Mouse (Mus musculus) brain, embryonic 14.5 days (tissue): ENCODE results near the gene Pear1. TPM values are rescaled to one million over a fixed set of nuclear protein-coding genes. Genes with fewer than 3 reads are reported as not detected.

Experiments
- DNase-seq: peaks from one replicate; pipeline ENCODE4 v3.0.0-alpha.2; 2011; ENCODE audit warnings: low read depth
- CTCF ChIP-seq: fragments of 200-500 bp; IDR thresholded peaks from 2 replicates; pipeline ENCODE4 v1.5.1; 2012; ENCODE audit warnings: inconsistent platforms, mild to moderate bottlenecking, moderate library complexity, borderline replicate concordance; ENCODE audit not compliant: insufficient read depth, insufficient read length; ENCODE audit errors: extremely low read depth
- POLR2A ChIP-seq: fragments of 200-500 bp; IDR thresholded peaks from 2 replicates; pipeline ENCODE4 v1.6.1; 2012; ENCODE audit warnings: mild to moderate bottlenecking, inconsistent platforms, borderline replicate concordance; ENCODE audit not compliant: poor library complexity, insufficient read depth, insufficient read length, severe bottlenecking; ENCODE audit errors: extremely low read depth
- polyA plus RNA-seq: library from polyadenylated mRNA; depleted of rRNA; stranded (reverse); fragments of >200 nt; gene quantifications from 2 replicates; pipeline ENCODE4 v1.2.3, GENCODE M21; 2012; rRNA removed

Gene Pear1
- polyA plus RNA-seq, 1 experiment = 16.9 TPM

- TF ChIP-seq POLR2A (no peak), CTCF (no peak)
- DNase-seq = no peak
Observed at GRCm38 (mm10) chr3:87742735-87743134, 81.4 kb downstream of the Pear1 start.

DNA sequence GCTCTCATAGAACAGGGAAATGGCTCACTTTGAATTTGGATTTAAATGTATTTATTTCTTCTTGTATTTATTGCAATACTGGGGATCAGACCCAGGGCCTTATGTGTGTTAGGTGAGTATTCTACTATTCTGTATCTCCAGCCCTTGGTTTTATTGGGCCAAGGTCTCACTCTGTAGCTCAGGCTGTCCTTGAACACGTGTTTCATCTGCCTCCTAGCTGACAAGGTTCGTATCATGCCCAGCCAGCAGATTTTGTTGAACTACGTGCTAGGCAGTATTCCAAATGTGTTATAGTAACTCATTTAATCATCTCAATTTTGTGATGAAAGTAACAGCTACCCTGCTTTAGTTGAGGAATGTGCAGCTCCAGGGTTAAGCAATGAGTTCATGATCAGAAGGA lies 82.1 kb downstream of the Pear1 start:
- DNase-seq = no peak
- TF ChIP-seq POLR2A (no peak), CTCF (no peak)

DNA sequence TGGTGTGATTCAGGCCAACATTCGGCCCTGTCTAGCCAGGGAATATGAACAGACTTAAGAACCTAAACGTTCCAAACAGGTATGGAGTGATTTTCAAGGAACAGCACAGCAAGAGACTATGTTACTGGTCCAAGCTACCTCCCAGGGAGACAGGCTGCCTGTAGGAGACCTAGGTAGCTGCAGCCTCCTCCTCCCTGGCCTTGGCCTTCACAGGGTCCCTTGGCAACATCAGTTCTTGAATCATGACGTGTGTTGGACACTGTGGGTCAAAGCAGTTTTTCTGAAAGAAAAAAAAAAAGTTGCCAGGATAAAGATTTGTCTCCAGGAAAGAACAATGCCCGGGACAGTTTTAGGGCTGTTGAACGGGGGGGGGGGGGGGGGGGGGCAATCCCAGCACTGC lies 85.2 kb downstream of the Pear1 start:
- no peak for TF ChIP-seq CTCF
- TF ChIP-seq POLR2A = no peak
- no peak for DNase-seq

GRCm38 (mm10) chr3:87735335-87735734 lies 88.8 kb downstream of the Pear1 start:
- no peak for DNase-seq
- no peak for TF ChIP-seq POLR2A
- no peak for TF ChIP-seq CTCF

DNA sequence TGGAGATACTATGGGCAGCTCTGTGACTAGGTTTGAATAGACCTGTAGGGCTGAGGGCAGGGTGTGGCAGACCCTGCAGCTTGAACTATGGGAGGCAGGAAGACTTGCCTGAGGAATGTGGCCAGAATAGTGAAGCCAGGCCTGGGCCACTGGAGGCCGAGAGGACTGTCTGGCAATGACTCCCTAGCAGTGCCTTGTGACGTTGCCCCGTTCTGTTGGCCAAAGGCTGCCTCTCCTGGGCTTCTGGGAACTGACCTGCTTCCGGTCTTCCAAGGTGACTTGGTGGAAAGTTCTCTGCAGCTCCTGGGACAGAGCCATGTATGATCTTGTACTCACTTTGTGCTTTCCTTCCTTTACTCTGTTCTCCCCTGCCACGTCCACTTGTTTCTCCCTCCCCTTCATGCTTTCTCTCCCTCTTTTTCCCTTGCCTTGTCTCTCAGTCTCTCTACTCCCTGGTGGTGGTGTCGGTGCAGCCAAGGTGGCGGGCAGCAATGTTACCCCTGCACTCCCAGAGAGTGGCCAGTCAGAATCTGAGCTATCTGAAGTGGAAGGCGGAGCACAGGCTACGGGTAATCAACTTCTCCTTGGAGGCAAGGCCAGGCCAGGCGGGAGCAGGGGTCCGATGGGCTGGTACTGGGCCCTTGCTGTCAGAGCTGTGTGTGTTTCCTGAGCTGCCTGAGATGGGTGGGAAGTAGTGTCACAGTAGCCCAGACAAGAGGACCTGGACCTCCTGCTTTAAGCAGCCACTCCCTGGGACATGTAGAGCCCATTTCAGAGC lies 89.9 kb downstream of the Pear1 start:
- no peak for DNase-seq
- no peak for TF ChIP-seq CTCF
- no peak for TF ChIP-seq POLR2A

DNA sequence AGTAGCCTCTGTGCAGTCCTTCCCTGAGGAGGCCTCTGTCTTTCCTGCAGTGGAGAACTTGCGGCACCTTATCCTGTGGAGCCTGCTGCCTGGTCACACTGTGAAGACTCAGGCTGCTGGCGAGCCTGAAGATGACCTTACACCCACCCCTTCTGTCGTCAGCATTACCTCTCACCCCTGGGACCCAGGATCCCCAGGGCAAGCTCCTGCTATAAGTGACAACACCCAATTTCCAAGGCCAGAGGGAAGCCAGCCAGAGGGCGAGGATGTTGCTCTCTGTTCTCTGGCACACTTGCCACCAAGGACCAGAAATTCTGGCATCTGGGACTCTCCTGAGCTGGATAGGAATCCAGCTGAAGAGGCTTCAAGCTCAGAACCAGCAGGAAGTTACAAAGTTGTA lies 91.0 kb downstream of the Pear1 start:
- no peak for TF ChIP-seq POLR2A
- TF ChIP-seq CTCF = no peak
- DNase-seq = no peak

DNA sequence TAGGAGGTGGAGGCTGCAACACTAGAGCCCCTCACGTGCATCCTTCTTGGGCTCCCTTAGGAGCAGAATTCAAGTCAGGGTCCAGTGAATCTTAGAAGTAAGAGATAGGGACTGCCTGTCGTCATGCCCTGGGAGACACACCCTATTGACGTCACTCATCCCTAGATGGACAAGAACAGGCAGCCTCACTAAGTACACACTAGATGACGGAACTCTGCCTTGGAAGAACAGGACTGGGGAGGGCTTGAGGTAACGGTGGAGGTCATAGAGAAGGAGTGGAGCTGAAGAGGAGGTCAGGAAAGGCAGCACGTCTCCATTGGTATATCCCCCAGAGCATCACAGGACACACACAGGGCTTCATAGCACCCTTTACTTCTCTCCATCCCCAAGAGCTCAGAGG lies 95.4 kb downstream of the Pear1 start:
- TF ChIP-seq POLR2A (no peak), CTCF (no peak)
- no peak for DNase-seq

- no peak for DNase-seq
- TF ChIP-seq CTCF = no peak
- no peak for TF ChIP-seq POLR2A
Observed at GRCm38 (mm10) chr3:87726191-87726590, 97.9 kb downstream of the Pear1 start.

DNA sequence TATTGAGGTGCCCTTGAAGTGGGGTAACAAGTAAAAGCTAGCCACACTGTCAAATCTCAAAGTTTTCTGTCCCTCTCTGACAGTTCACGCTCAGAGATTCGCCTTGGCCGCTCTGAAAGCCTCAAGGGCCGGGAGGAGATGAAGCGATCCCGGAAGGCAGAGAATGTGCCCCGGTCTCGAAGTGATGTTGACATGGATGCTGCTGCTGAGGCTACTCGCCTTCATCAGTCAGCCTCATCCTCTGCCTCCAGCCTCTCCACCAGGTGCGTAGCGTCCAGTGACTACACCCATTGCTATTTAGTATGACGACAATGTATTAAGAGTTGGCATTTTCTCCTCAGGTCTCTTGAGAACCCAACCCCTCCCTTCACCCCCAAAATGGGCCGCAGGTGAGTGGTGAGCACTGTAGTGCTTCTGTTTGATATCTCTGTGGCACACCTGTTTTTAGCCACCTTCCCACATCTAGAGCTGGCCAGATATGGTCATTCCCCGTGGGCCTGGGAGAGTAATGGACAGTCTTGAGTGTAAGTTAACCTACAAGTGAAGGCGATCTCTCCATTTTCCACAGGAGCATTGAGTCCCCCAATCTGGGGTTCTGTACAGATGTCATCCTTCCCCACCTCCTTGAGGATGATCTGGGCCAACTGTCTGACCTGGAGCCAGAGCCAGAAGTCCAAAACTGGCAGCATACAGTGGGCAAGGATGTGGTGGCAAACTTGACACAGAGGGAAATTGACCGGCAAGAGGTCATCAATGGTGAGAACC lies 98.5 kb downstream of the Pear1 start:
- DNase-seq = no peak
- TF ChIP-seq POLR2A = no peak
- TF ChIP-seq CTCF = no peak

DNA sequence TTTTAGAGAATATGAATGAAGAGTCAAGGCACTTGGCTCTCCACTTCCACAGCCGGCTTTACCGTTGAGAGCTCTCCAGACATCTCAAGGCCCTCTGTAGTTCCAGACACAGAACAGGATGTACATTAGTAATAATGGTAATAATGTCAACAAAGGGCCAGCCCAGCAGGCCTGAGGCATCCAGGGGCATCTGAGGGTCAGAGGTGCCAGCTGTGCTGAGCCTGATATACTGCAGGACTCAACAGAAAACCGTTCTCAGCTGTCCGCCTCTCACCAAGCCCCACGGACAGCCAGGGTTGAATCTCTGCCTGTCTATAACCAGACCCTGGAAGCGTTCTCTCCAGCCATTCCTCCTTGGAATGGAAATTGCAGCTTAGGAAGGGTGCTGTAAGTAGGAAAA lies 99.5 kb downstream of the Pear1 start:
- TF ChIP-seq CTCF (no peak), POLR2A (no peak)
- no peak for DNase-seq

- no peak for DNase-seq
- TF ChIP-seq CTCF = no peak
- TF ChIP-seq POLR2A = no peak
Observed at GRCm38 (mm10) chr3:87718525-87718924, 105.6 kb downstream of the Pear1 start.

Other genes starting within 250 kb of the Pear1 start
- gene Arhgef11, start 206.7 kb downstream of the Pear1 start, polyA plus RNA-seq = 40.4 and 44.5 TPM in 2 replicates
- gene Lrrc71, start 75.7 kb downstream of the Pear1 start, polyA plus RNA-seq = 0.34 and 1.0 TPM in 2 replicates
- gene Ntrk1, start 29.1 kb downstream of the Pear1 start, polyA plus RNA-seq = 1.4 and 3.8 TPM in 2 replicates
- gene Insrr, start 27.4 kb downstream of the Pear1 start, polyA plus RNA-seq = 1.5 and 1.7 TPM in 2 replicates
- 0.04 TPM in 1 of 2 replicates, not detected in the other for gene Sh2d2a, start 22.4 kb upstream of the Pear1 start, polyA plus RNA-seq
- 51.3 and 63.9 TPM in 2 replicates for gene Prcc, start 61.3 kb upstream of the Pear1 start, polyA plus RNA-seq
- 164 and 172 TPM in 2 replicates for gene Hdgf, start 82.0 kb upstream of the Pear1 start, polyA plus RNA-seq
- 76.1 and 81.0 TPM in 2 replicates for gene Mrpl24, start 95.2 kb upstream of the Pear1 start, polyA plus RNA-seq
- 29.2 and 29.4 TPM in 2 replicates for gene Isg20l2, start 106.0 kb upstream of the Pear1 start, polyA plus RNA-seq
- 41.0 and 55.9 TPM in 2 replicates for gene Rrnad1, start 106.4 kb upstream of the Pear1 start, polyA plus RNA-seq
- 20.0 and 33.4 TPM in 2 replicates for gene Crabp2, start 124.4 kb upstream of the Pear1 start, polyA plus RNA-seq
- gene Nes, start 146.8 kb upstream of the Pear1 start, polyA plus RNA-seq = 29.1 and 44.3 TPM in 2 replicates
- gene Bcan, start 175.9 kb upstream of the Pear1 start, polyA plus RNA-seq = 56.8 and 62.0 TPM in 2 replicates
- gene Hapln2, start 203.3 kb upstream of the Pear1 start, polyA plus RNA-seq = 0.68 and 1.6 TPM in 2 replicates
- gene Gpatch4, start 218.8 kb upstream of the Pear1 start, polyA plus RNA-seq = 8.3 and 15.6 TPM in 2 replicates
- gene Naxe, start 234.2 kb upstream of the Pear1 start, polyA plus RNA-seq = 87.8 and 101 TPM in 2 replicates